Mouse (Mus musculus): ENCODE measurements around the gene Sp100.

- TF ChIP-seq CTCF (IDR thresholded peaks at IDR 0.05; ENCODE audit: low read depth, low read length) (no peak), POLR2A (IDR thresholded peaks at IDR 0.05; ENCODE audit: borderline replicate concordance, low read depth, low read length) (no peak)
Measured at GRCm38 (mm10) chr1:85750650-85751049, 100.9 kb downstream of the Sp100 start.

Measured in bone marrow macrophage, adult 2 months (primary cell).